Comparison of ENCODE assay signal across 19 mouse cellular contexts in genomic region chr16:44430021-44430420, GRCm38 (mm10). TPM values are rescaled to one million over a fixed set of nuclear protein-coding genes. Genes with fewer than 3 reads are reported as not detected.
A peak's percentile ranks its signal among the peaks of the same experiment; 100 is the strongest.
DNase-seq lines count a peak whose midpoint lies in the region; ATAC-seq and TF ChIP-seq lines count a peak whose summit lies in the region.
"Had no signal": no experiment of that assay in that cellular context is flagged by ENCODE, and none has a peak within 500 bp of the region (broad histone marks: within the 10 kb centered on the region; RNA-seq: fewer than 3 reads in every experiment).

No protein-coding gene starts in this region.

- H3K4me2 ChIP-seq in hindbrain, embryonic 14.5 days (replicated peaks): peak overlapping the region; percentile 30
- peak overlapping the region; percentile 28; the same call in 1 of the 2 replicates for H3K4me2 ChIP-seq in midbrain, postnatal 0 days (ENCODE audit: low read depth, low read length, poor library complexity, severe bottlenecking)

- no peak overlapping the region for H3K9ac ChIP-seq in hindbrain, embryonic 14.5 days
- no peak overlapping the region for H3K9ac ChIP-seq in midbrain, postnatal 0 days (replicated peaks; ENCODE audit: low read length, poor library complexity, severe bottlenecking)
- H3K9ac ChIP-seq: liver, postnatal 0 days had no signal

- no peaks in the 10 kb centered on the region for H3K4me1 ChIP-seq in hindbrain, embryonic 14.5 days (replicated peaks; ENCODE audit: control insufficient read depth, insufficient read depth, low read length)
- H3K4me1 ChIP-seq in midbrain, postnatal 0 days (ENCODE audit: insufficient read depth, low read length): no peaks in the 10 kb centered on the region

- TF ChIP-seq POLR2A in brain, embryonic 14.5 days (IDR thresholded peaks at IDR 0.05; ENCODE audit: borderline replicate concordance, extremely low read depth, insufficient read depth, insufficient read length, poor library complexity, severe bottlenecking): no peak

- 35% methylated on average over 7 of the region's 7 CpGs for WGBS in hindbrain, embryonic 14.5 days
- WGBS in midbrain, postnatal 0 days: 49% methylated on average over 7 of the region's 7 CpGs

- no peak overlapping the region for H3K27ac ChIP-seq in hindbrain, embryonic 14.5 days
- no peak overlapping the region for H3K27ac ChIP-seq in midbrain, postnatal 0 days (ENCODE audit: low read depth, low read length)
- H3K27ac ChIP-seq: macrophage; stomach, postnatal 0 days had no signal

- H3K27me3 ChIP-seq in hindbrain, embryonic 14.5 days (ENCODE audit: control insufficient read depth, insufficient read depth, low read length): no peaks in the 10 kb centered on the region
- no peaks in the 10 kb centered on the region for H3K27me3 ChIP-seq in midbrain, postnatal 0 days (ENCODE audit: insufficient read depth, low read length)
- H3K27me3 ChIP-seq: CH12.LX had no signal

- DNase-seq in embryo, embryonic 10.5 days (ENCODE audit: low spot score): peak; percentile 16
- DNase-seq in embryo, embryonic 9.5 days (ENCODE audit: extremely low spot score): no peak
- DNase-seq in brain, embryonic 14.5 days (ENCODE audit: low read depth): peak; percentile 78
- peak; percentile 34 for DNase-seq in hindbrain, embryonic 14.5 days (ENCODE audit: low spot score)
- peak; percentile 39 for DNase-seq in midbrain, postnatal 0 days (ENCODE audit: low spot score)
- DNase-seq in thymus, adult 18-20 months: no peak
- no peak for DNase-seq in layer of hippocampus, adult 11-12 months (ENCODE audit: low spot score)
- no peak for DNase-seq in heart, postnatal 10 days
- DNase-seq: adrenal gland, postnatal 10 days; heart, postnatal 14 days; kidney, postnatal 4 days; liver, postnatal 0 days; spleen, adult 18-20 months; thymus, postnatal 36 days had no signal

- intact Hi-C loops in heart, postnatal 10 days (cut with DNase I): no loop called here

- no peak for TF ChIP-seq CTCF in brain, embryonic 14.5 days (IDR thresholded peaks at IDR 0.05; ENCODE audit: borderline replicate concordance, extremely low read depth, insufficient read depth, insufficient read length)
- TF ChIP-seq CTCF in midbrain, postnatal 0 days (IDR thresholded peaks at IDR 0.05): no peak

- peak; percentile 66; the same call in 1 of the 2 replicates for ATAC-seq in hindbrain, embryonic 14.5 days (ENCODE audit: low FRiP score)
- ATAC-seq in midbrain, postnatal 0 days (ENCODE audit: low FRiP score): peak; percentile 80
- ATAC-seq: intestine, postnatal 0 days; liver, postnatal 0 days had no signal

- no peaks in the 10 kb centered on the region for H3K9me3 ChIP-seq in hindbrain, embryonic 14.5 days (ENCODE audit: control insufficient read depth, low read length)
- no peaks in the 10 kb centered on the region for H3K9me3 ChIP-seq in midbrain, postnatal 0 days (ENCODE audit: low read length)

- H3K36me3 ChIP-seq in hindbrain, embryonic 14.5 days (replicated peaks; ENCODE audit: control insufficient read depth, insufficient read depth): no peaks in the 10 kb centered on the region
- H3K36me3 ChIP-seq in midbrain, postnatal 0 days (ENCODE audit: insufficient read depth, low read length): no peaks in the 10 kb centered on the region

- H3K4me3 ChIP-seq in hindbrain, embryonic 14.5 days (replicated peaks; ENCODE audit: low read length): no peak overlapping the region
- peak overlapping the region; percentile 22 for H3K4me3 ChIP-seq in midbrain, postnatal 0 days (ENCODE audit: low read depth, low read length)

RNA-seq across cellular contexts. Expression of gene Cfap44, which starts 35.4 kb away (rescaled TPM):
- 6.4 and 11.1 TPM in 2 replicates for polyA plus RNA-seq in brain, embryonic 14.5 days (2012; rRNA removed)
- polyA plus RNA-seq in hindbrain, embryonic 14.5 days (2014; fragmentation: Nextera tagmentation; extraction: Ambion mirVana): 7.8 and 11.0 TPM in 2 replicates
- total RNA-seq in midbrain, postnatal 0 days (2014; rRNA removed): 3.8 and 11.4 TPM in 2 replicates
- polyA plus RNA-seq in midbrain, postnatal 0 days (2015; fragmentation: Nextera tagmentation; extraction: Ambion mirVana): 3.0 and 3.7 TPM in 2 replicates
- total RNA-seq in heart, postnatal 10 days (2021): not detected
- total RNA-seq: CH12.LX; common myeloid progenitor, adult 5-6 weeks had no signal
- polyA plus RNA-seq: intestine, postnatal 0 days; macrophage had no signal

Comparison
In these comparisons a context has a peak if more than half of its experiments do, and no peak if none do; other contexts are left out.
1. DNase-seq: peak in embryo, embryonic 10.5 days (single experiment), brain, embryonic 14.5 days (single experiment), hindbrain, embryonic 14.5 days (single experiment) and midbrain, postnatal 0 days (single experiment); none in embryo, embryonic 9.5 days (single experiment), thymus, adult 18-20 months (0 of 2), layer of hippocampus, adult 11-12 months (single experiment) and heart, postnatal 10 days (0 of 2).